Mouse (Mus musculus) stomach, postnatal 0 days (tissue): ENCODE measurements around the gene Gins3.
A peak's percentile ranks its signal among the peaks of the same experiment; 100 is the strongest.
"Not testable (repeated sequence)": the region's sequence is repeated elsewhere in the genome, so short reads cannot be mapped to it uniquely, and the experiment has no call there.

Experiments
- CTCF ChIP-seq: IDR thresholded peaks from 2 replicates; pipeline ENCODE4 v1.5.1; 2016; ENCODE audit warnings: antibody characterized with exemption, low read depth, mild to moderate bottlenecking, moderate library complexity
- EP300 ChIP-seq: optimal IDR thresholded peaks from 2 replicates; pipeline ENCODE3; 2016; ENCODE audit warnings: antibody characterized with exemption

- peak; percentile 57 for TF ChIP-seq CTCF
- TF ChIP-seq EP300: not testable (repeated sequence)
Observed at GRCm38 (mm10) chr8:95606509-95606908, 26.7 kb upstream of the Gins3 start.
